Mouse (Mus musculus): Measurements from ENCODE around the gene Dsp.

Dsp gene

GRCm38 (mm10) chr13:38193406-38193805 lies 42.3 kb downstream of the Dsp start:
- DNase-seq = no peak

- no peak for DNase-seq
Observed at GRCm38 (mm10) chr13:38201413-38201812, 50.3 kb downstream of the Dsp start.

GRCm38 (mm10) chr13:38204171-38204570 lies 53.1 kb downstream of the Dsp start:
- DNase-seq = no peak

- DNase-seq = peak; percentile 93
Observed at GRCm38 (mm10) chr13:38204702-38205482, 53.8 kb downstream of the Dsp start, which contains the start of gene Snrnp48. Gene Snrnp48, plus strand, starts transcription at chr13:38204938.

- no peak for DNase-seq
Observed at GRCm38 (mm10) chr13:38211122-38211521, 60.0 kb downstream of the Dsp start.

- DNase-seq = no peak
Observed at GRCm38 (mm10) chr13:38218686-38219085, 67.6 kb downstream of the Dsp start.

- DNase-seq = no peak
Observed at GRCm38 (mm10) chr13:38220331-38220730, 69.2 kb downstream of the Dsp start.

- DNase-seq = peak; percentile 40
Observed at GRCm38 (mm10) chr13:38230177-38230821, 79.2 kb downstream of the Dsp start.

GRCm38 (mm10) chr13:38232411-38232810 lies 81.3 kb downstream of the Dsp start:
- no peak for DNase-seq

GRCm38 (mm10) chr13:38232856-38233625 lies 81.9 kb downstream of the Dsp start:
- DNase-seq = peak; percentile 18

- no peak for DNase-seq
Observed at GRCm38 (mm10) chr13:38234651-38235050, 83.6 kb downstream of the Dsp start.

- DNase-seq = peak; percentile 12
Observed at GRCm38 (mm10) chr13:38235370-38235769, 84.3 kb downstream of the Dsp start.

GRCm38 (mm10) chr13:38248151-38248550 lies 97.1 kb downstream of the Dsp start:
- DNase-seq = no peak
